ENCODE assay signal across 10 mouse cellular contexts in genomic region chr8:62951173-62952134, GRCm38 (mm10). TPM values are rescaled to one million over a fixed set of nuclear protein-coding genes. Genes with fewer than 3 reads are reported as not detected.
A peak's percentile ranks its signal among the peaks of the same experiment; 100 is the strongest.
DNase-seq lines count a peak whose midpoint lies in the region; ATAC-seq and TF ChIP-seq lines count a peak whose summit lies in the region.
"Had no signal": no experiment of that assay in that cellular context is flagged by ENCODE, and none has a peak within 500 bp of the region (broad histone marks: within the 10 kb centered on the region; RNA-seq: fewer than 3 reads in every experiment).

No protein-coding gene starts in this region.

- under 1% methylated on average over 50 of the region's 50 CpGs for WGBS in heart, embryonic 11.5 days (ENCODE audit: insufficient replicate concordance)
- 1% methylated on average over 48 of the region's 50 CpGs for WGBS in heart, adult 2 months
- under 1% methylated on average over 47 of the region's 50 CpGs for WGBS in forebrain, embryonic 16.5 days
- WGBS in midbrain, embryonic 10.5 days, result under 1% methylated on average over 50 of the region's 50 CpGs
- WGBS in stomach, postnatal 0 days, result under 1% methylated on average over 44 of the region's 50 CpGs

- peaks cover 7% of the 10 kb centered on the region for H3K27me3 ChIP-seq in heart, embryonic 11.5 days (ENCODE audit: control insufficient read depth, insufficient read depth, low read length)
- H3K27me3 ChIP-seq in heart, adult 2 months (ENCODE audit: control insufficient read depth, insufficient read depth, low read length), result peaks cover 4% of the 10 kb centered on the region; the same call in 1 of the 2 replicates
- H3K27me3 ChIP-seq in forebrain, embryonic 16.5 days (replicated peaks; ENCODE audit: control insufficient read depth, insufficient read depth, low read length), result peaks cover 4% of the 10 kb centered on the region; the same call in 1 of the 2 replicates
- H3K27me3 ChIP-seq in midbrain, embryonic 10.5 days (ENCODE audit: low read depth, poor library complexity, severe bottlenecking), result peaks cover 19% of the 10 kb centered on the region
- H3K27me3 ChIP-seq in stomach, postnatal 0 days (ENCODE audit: control insufficient read depth, insufficient read depth, low read length), result no peaks in the 10 kb centered on the region

- no peak for TF ChIP-seq CTCF in heart, adult 2 months (IDR thresholded peaks at IDR 0.05)
- TF ChIP-seq CTCF in stomach, postnatal 0 days (IDR thresholded peaks at IDR 0.05; ENCODE audit: low read depth), result no peak

- H3K27ac ChIP-seq in heart, embryonic 11.5 days (ENCODE audit: low read depth, low read length), result no peak overlapping the region
- H3K27ac ChIP-seq in heart, adult 2 months, result no peak overlapping the region
- H3K27ac ChIP-seq in forebrain, embryonic 16.5 days (ENCODE audit: low read length), result peak overlapping the region; percentile 20; the same call in 1 of the 2 replicates
- peak overlapping the region; percentile 82 for H3K27ac ChIP-seq in midbrain, embryonic 10.5 days (replicated peaks)
- H3K27ac ChIP-seq in stomach, postnatal 0 days (replicated peaks), result no peak overlapping the region

- peak; percentile 74 for ATAC-seq in heart, embryonic 11.5 days (replicated peaks; ENCODE audit: insufficient number of reproducible peaks, low FRiP score, low TSS enrichment)
- peak; percentile 95 for ATAC-seq in forebrain, embryonic 16.5 days
- ATAC-seq in stomach, postnatal 0 days (ENCODE audit: low FRiP score, low TSS enrichment), result peak; percentile 47; the same call in 1 of the 2 replicates
- no peak for ATAC-seq in granulocyte monocyte progenitor cell, adult 5-6 weeks (replicated peaks; ENCODE audit: poor library complexity, severe bottlenecking)

- intact Hi-C loops in heart, adult 2 months (cut with DNase I), result no loop called here

- H3K4me3 ChIP-seq in heart, embryonic 11.5 days (ENCODE audit: low read depth, low read length), result peak overlapping the region; percentile 63
- no peak overlapping the region for H3K4me3 ChIP-seq in heart, adult 2 months
- peak overlapping the region; percentile 64 for H3K4me3 ChIP-seq in forebrain, embryonic 16.5 days (replicated peaks; ENCODE audit: low read length)
- H3K4me3 ChIP-seq in midbrain, embryonic 10.5 days, result peak overlapping the region; percentile 73
- peak overlapping the region; percentile 41 for H3K4me3 ChIP-seq in stomach, postnatal 0 days (ENCODE audit: low read depth, low read length)

- no peaks in the 10 kb centered on the region for H3K79me2 ChIP-seq in heart, adult 2 months (replicated peaks; ENCODE audit: control insufficient read depth, insufficient read depth, low read length)

- no peak for DNase-seq in heart, adult 2 months
- DNase-seq in brain, adult 2 months (ENCODE audit: low read depth, low spot score), result peak; percentile 87
- peak; percentile 34 to 46 for DNase-seq in layer of hippocampus, postnatal 10 days (ENCODE audit: low spot score in 2 of 2)
- DNase-seq in midbrain, embryonic 10.5 days (ENCODE audit: low spot score), result peak; percentile 65
- DNase-seq in stomach, postnatal 0 days (ENCODE audit: low spot score), result peak; percentile 37

- H3K36me3 ChIP-seq in heart, embryonic 11.5 days (ENCODE audit: control insufficient read depth, insufficient read depth, low read length), result no peaks in the 10 kb centered on the region
- H3K36me3 ChIP-seq in heart, adult 2 months (ENCODE audit: control insufficient read depth, insufficient read depth, low read length), result no peaks in the 10 kb centered on the region
- H3K36me3 ChIP-seq in forebrain, embryonic 16.5 days (ENCODE audit: control insufficient read depth, insufficient read depth), result no peaks in the 10 kb centered on the region
- no peaks in the 10 kb centered on the region for H3K36me3 ChIP-seq in midbrain, embryonic 10.5 days
- no peaks in the 10 kb centered on the region for H3K36me3 ChIP-seq in stomach, postnatal 0 days (ENCODE audit: control insufficient read depth, insufficient read depth, low read length)

- H3K4me1 ChIP-seq in heart, embryonic 11.5 days (ENCODE audit: control insufficient read depth, insufficient read depth, low read length), result no peaks in the 10 kb centered on the region
- no peaks in the 10 kb centered on the region for H3K4me1 ChIP-seq in heart, adult 2 months (ENCODE audit: control insufficient read depth, insufficient read depth, low read length)
- peaks cover 10% of the 10 kb centered on the region for H3K4me1 ChIP-seq in forebrain, embryonic 16.5 days (replicated peaks; ENCODE audit: control insufficient read depth, insufficient read depth, low read length)
- H3K4me1 ChIP-seq in midbrain, embryonic 10.5 days, result peaks cover 7% of the 10 kb centered on the region
- H3K4me1 ChIP-seq in stomach, postnatal 0 days (replicated peaks; ENCODE audit: control insufficient read depth, insufficient read depth), result peaks cover 5% of the 10 kb centered on the region; the same call in 1 of the 2 replicates

- TF ChIP-seq POLR2A in heart, adult 2 months (IDR thresholded peaks at IDR 0.05; ENCODE audit: insufficient read depth, low read depth, low read length), result no peak

- no peak for TF ChIP-seq EP300 in heart, adult 2 months (IDR thresholded peaks at IDR 0.05; ENCODE audit: insufficient read depth, low read depth, low read length)
- no peak for TF ChIP-seq EP300 in stomach, postnatal 0 days (optimal IDR thresholded peaks at IDR 0.05)

- H3K9me3 ChIP-seq in heart, embryonic 11.5 days (replicated peaks; ENCODE audit: control insufficient read depth, low read length), result no peaks in the 10 kb centered on the region
- no peaks in the 10 kb centered on the region for H3K9me3 ChIP-seq in forebrain, embryonic 16.5 days (ENCODE audit: control insufficient read depth, low read length)
- H3K9me3 ChIP-seq in midbrain, embryonic 10.5 days (replicated peaks), result no peaks in the 10 kb centered on the region
- H3K9me3 ChIP-seq in stomach, postnatal 0 days (ENCODE audit: control insufficient read depth, low read length), result no peaks in the 10 kb centered on the region

- peak overlapping the region; percentile 59 for H3K9ac ChIP-seq in heart, embryonic 11.5 days (ENCODE audit: low read depth, low read length)
- no peak overlapping the region for H3K9ac ChIP-seq in heart, adult 2 months (ENCODE audit: low read depth, low read length)
- peak overlapping the region; percentile 71 for H3K9ac ChIP-seq in forebrain, embryonic 16.5 days (replicated peaks; ENCODE audit: low read depth, low read length)
- H3K9ac ChIP-seq in stomach, postnatal 0 days (ENCODE audit: low read length), result no peak overlapping the region

- peak overlapping the region; percentile 97 for H3K4me2 ChIP-seq in heart, embryonic 11.5 days
- peak overlapping the region; percentile 96 for H3K4me2 ChIP-seq in forebrain, embryonic 16.5 days (ENCODE audit: low read length)
- H3K4me2 ChIP-seq in stomach, postnatal 0 days (replicated peaks; ENCODE audit: low read depth), result peak overlapping the region; percentile 76

RNA-seq across cellular contexts. Expression of gene Spock3, which starts 0.6 kb away (rescaled TPM):
- polyA plus RNA-seq in heart, embryonic 11.5 days (2014; fragmentation: Nextera tagmentation; extraction: Ambion mirVana), result 2.5 and 2.6 TPM in 2 replicates
- total RNA-seq in heart, adult 2 months (2021), result under 1 TPM in 1 of 2 experiments, not detected in 1; 0.14 TPM
- polyA plus RNA-seq in heart, adult 2 months (2012; rRNA removed), result 0.08 and 0.18 TPM in 2 replicates
- polyA plus RNA-seq in forebrain, embryonic 16.5 days (2015; fragmentation: Nextera tagmentation; extraction: Ambion mirVana), result 19.2 and 29.9 TPM in 2 replicates
- total RNA-seq in layer of hippocampus, postnatal 10 days (2021), result 10 to 100 TPM; 40.6 to 44.3 TPM
- polyA plus RNA-seq in midbrain, embryonic 10.5 days (2016; fragmentation: Nextera tagmentation; extraction: Ambion mirVana), result 2.5 and 4.6 TPM in 2 replicates
- 4.5 and 5.3 TPM in 2 replicates for polyA plus RNA-seq in stomach, postnatal 0 days (2015; fragmentation: Nextera tagmentation; extraction: Ambion mirVana)
- not detected in 2 replicates for total RNA-seq in granulocyte monocyte progenitor cell, adult 5-6 weeks (2014; fragmentation: Nextera tagmentation)
- total RNA-seq in granulocyte monocyte progenitor cell, adult 5-6 weeks (2017), result not detected in 2 replicates
- total RNA-seq: hematopoietic stem cell, adult 5-6 weeks; MEL had no signal

Comparison
In these comparisons a context has a peak if more than half of its experiments do, and no peak if none do; other contexts are left out.
1. H3K9ac ChIP-seq: peak in heart, embryonic 11.5 days (single experiment) and forebrain, embryonic 16.5 days (single experiment); none in heart, adult 2 months (single experiment) and stomach, postnatal 0 days (single experiment).
2. H3K27ac ChIP-seq: peak in forebrain, embryonic 16.5 days (single experiment) and midbrain, embryonic 10.5 days (single experiment); none in heart, embryonic 11.5 days (single experiment), heart, adult 2 months (single experiment) and stomach, postnatal 0 days (single experiment).
3. DNase-seq: peak in brain, adult 2 months (single experiment), layer of hippocampus, postnatal 10 days (2 of 2), midbrain, embryonic 10.5 days (single experiment) and stomach, postnatal 0 days (single experiment); none in heart, adult 2 months (0 of 2).
4. Peak in every context shown above with its lines, with median percentiles within 50 percentile points of each other: H3K4me2 ChIP-seq.